Mouse (Mus musculus) cerebellum, postnatal 36 days (tissue): Measurements from ENCODE around the gene Aqp1.

Source experiments
- DNase-seq, 2 experiments: peaks; one replicate each; pipeline ENCODE4 v3.0.0; 2021 to 2022; ENCODE audit warnings: mixed read lengths in 2 of 2

Aqp1 gene

GRCm38 (mm10) chr6:55332100-55332772 is 4.0 kb upstream of the Aqp1 start:
- DNase-seq: no peak

GRCm38 (mm10) chr6:55332773-55333109 is 3.5 kb upstream of the Aqp1 start:
- DNase-seq: no peak

- no peak for DNase-seq
Observed at GRCm38 (mm10) chr6:55337242-55337641, 1.0 kb downstream of the Aqp1 start.

- DNase-seq: no peak
Observed at GRCm38 (mm10) chr6:55338077-55338476, 1.8 kb downstream of the Aqp1 start.

- no peak for DNase-seq
Observed at GRCm38 (mm10) chr6:55338934-55339825, 2.9 kb downstream of the Aqp1 start.

GRCm38 (mm10) chr6:55341688-55342087 is 5.5 kb downstream of the Aqp1 start:
- DNase-seq: no peak

GRCm38 (mm10) chr6:55342328-55342727 is 6.1 kb downstream of the Aqp1 start:
- DNase-seq: no peak

GRCm38 (mm10) chr6:55343446-55343845 is 7.2 kb downstream of the Aqp1 start:
- DNase-seq: no peak

- no peak for DNase-seq
Observed at GRCm38 (mm10) chr6:55344291-55345016, 8.2 kb downstream of the Aqp1 start.

GRCm38 (mm10) chr6:55345264-55345663 is 9.0 kb downstream of the Aqp1 start:
- DNase-seq: no peak

- DNase-seq: no peak
Observed at GRCm38 (mm10) chr6:55346491-55346890, 10.3 kb downstream of the Aqp1 start.

- peak in 1 of 2 experiments; percentile 0 for DNase-seq
Observed at GRCm38 (mm10) chr6:55347711-55348571, 11.7 kb downstream of the Aqp1 start.

- DNase-seq: no peak
Observed at GRCm38 (mm10) chr6:55349231-55349630, 13.0 kb downstream of the Aqp1 start.

- DNase-seq: no peak
Observed at GRCm38 (mm10) chr6:55350383-55350952, 14.2 kb downstream of the Aqp1 start.

- DNase-seq: no peak
Observed at GRCm38 (mm10) chr6:55351712-55352111, 15.5 kb downstream of the Aqp1 start.

GRCm38 (mm10) chr6:55353711-55354445 is 17.6 kb downstream of the Aqp1 start:
- DNase-seq: no peak

- no peak for DNase-seq
Observed at GRCm38 (mm10) chr6:55354456-55355117, 18.4 kb downstream of the Aqp1 start.

- DNase-seq: no peak
Observed at GRCm38 (mm10) chr6:55355575-55355974, 19.3 kb downstream of the Aqp1 start.

GRCm38 (mm10) chr6:55356017-55356703 is 19.9 kb downstream of the Aqp1 start:
- DNase-seq: no peak

GRCm38 (mm10) chr6:55356976-55357635 is 20.9 kb downstream of the Aqp1 start:
- peak in 1 of 2 experiments; percentile 0 for DNase-seq
